Mouse (Mus musculus) R1 (cell line): ENCODE measurements around the gene Zscan4d.
"Not testable (repeated sequence)": the region's sequence is repeated elsewhere in the genome, so short reads cannot be mapped to it uniquely, and the experiment has no call there.

Experiments used
- DNase-seq: peaks from one replicate; pipeline ENCODE4 v3.0.0-alpha.2; 2018; ENCODE audit warnings: low read depth, low spot score

Gene Zscan4d

DNA sequence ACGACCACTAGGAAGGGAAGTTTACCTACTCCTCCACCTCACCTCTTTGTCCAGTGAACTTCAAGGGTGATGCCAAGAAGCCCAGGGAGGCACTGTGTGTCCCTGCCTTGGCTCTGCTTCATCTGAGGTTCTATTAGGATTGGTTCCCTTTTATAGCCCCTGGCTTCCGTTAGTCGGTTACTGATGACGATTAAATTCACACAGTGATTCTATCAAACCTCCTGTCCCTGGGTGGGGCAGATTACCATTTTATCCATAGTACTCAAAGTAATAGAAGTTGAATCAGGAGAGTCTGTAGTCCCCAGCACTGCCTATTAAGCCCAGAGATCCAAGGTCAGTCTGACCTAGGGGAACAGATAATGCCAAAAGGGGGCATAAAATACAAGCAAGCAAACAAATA lies at the start of gene Zscan4d:
Gene Zscan4d (minus strand): TSS at position 101 of the 400 bp plus-strand sequence.
- not testable (repeated sequence) for DNase-seq

DNA sequence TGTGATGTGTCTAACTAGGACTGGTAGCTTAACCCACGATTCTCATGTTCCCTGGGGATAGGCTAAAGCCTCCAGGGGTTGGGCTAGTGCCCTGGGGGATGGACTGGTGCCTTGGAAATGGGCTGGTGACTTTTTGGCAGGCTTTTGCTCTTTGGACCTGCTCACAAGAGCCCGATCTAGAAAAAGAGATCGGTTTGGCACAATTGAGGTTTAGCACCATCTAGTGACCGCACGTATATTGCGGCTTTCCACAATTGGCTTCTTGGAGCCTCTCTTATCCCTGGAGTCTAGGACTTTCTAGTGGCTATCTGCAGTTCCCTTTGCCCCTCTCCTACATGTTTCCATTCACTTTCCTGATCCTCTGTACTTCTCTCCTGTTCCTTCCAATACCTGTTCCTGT lies 7.9 kb downstream of the Zscan4d start:
- DNase-seq, result peak; percentile 58
